Mouse (Mus musculus): ENCODE measurements around the gene Col11a2. TPM values are rescaled to one million over a fixed set of nuclear protein-coding genes. Genes with fewer than 3 reads are reported as not detected.

Gene Col11a2
- polyA plus RNA-seq (2017; shearing (Covaris generic)), result 1 to 10 TPM in 1 of 2 experiments, under 1 TPM in 1; 0.86 to 1.7 TPM

GRCm38 (mm10) chr17:34038878-34039561, at the start of gene Col11a2:
TSS of gene Col11a2 (plus strand) at chr17:34039437.

GRCm38 (mm10) chr17:34000150-34000537, 39.1 kb upstream of the Col11a2 start, which contains the start of gene H2-K1:
TSS of gene H2-K1 (minus strand) at chr17:34000347.

GRCm38 (mm10) chr17:34024317-34024821, 14.9 kb upstream of the Col11a2 start, which contains the start of gene Ring1:
TSS of gene Ring1 (minus strand) at chr17:34024680.

GRCm38 (mm10) chr17:34027656-34028223, 11.5 kb upstream of the Col11a2 start, which contains the start of gene H2-Ke6:
TSS of gene H2-Ke6 (minus strand) at chr17:34028060.

GRCm38 (mm10) chr17:34031465-34032173, 7.6 kb upstream of the Col11a2 start, which contains the start of the genes Slc39a7 and Rxrb:
TSS of gene Slc39a7 (minus strand) at chr17:34031682.
TSS of gene Rxrb (plus strand) at chr17:34031812.

GRCm38 (mm10) chr17:34092197-34092875, 53.1 kb downstream of the Col11a2 start, which contains the start of gene H2-Oa:
TSS of gene H2-Oa (plus strand) at chr17:34092340.

Other genes with a start within 250 kb of the Col11a2 start
- 1 to 10 TPM; 5.5 to 8.4 TPM for gene Kank3, start 228.9 kb upstream of the Col11a2 start, polyA plus RNA-seq (2017; shearing (Covaris generic))
- gene Rps28, start 214.9 kb upstream of the Col11a2 start, polyA plus RNA-seq (2017; shearing (Covaris generic)), result 1,000 to 10,000 TPM in 1 of 2 experiments, 100 to 1,000 TPM in 1; 711 to 1,323 TPM
- 100 to 1,000 TPM; 336 to 377 TPM for gene Ndufa7, start 214.9 kb upstream of the Col11a2 start, polyA plus RNA-seq (2017; shearing (Covaris generic))
- 10 to 100 TPM; 10.3 to 32.6 TPM for gene Cd320, start 196.3 kb upstream of the Col11a2 start, polyA plus RNA-seq (2017; shearing (Covaris generic))
- gene Gm7029, start 165.6 kb upstream of the Col11a2 start, polyA plus RNA-seq (2017; shearing (Covaris generic)), result not detected
- 10 to 100 TPM in 1 of 2 experiments, 1 to 10 TPM in 1; 5.4 to 10.0 TPM for gene Kifc1, start 148.8 kb upstream of the Col11a2 start, polyA plus RNA-seq (2017; shearing (Covaris generic))
- gene Platr17, start 134.3 kb upstream of the Col11a2 start, polyA plus RNA-seq (2017; shearing (Covaris generic)), result 1 to 10 TPM; 3.2 to 8.3 TPM
- gene Daxx, start 130.0 kb upstream of the Col11a2 start, polyA plus RNA-seq (2017; shearing (Covaris generic)), result 100 to 1,000 TPM; 126 to 129 TPM
- 100 to 1,000 TPM; 650 to 721 TPM for gene Tapbp, start 123.5 kb upstream of the Col11a2 start, polyA plus RNA-seq (2017; shearing (Covaris generic))
- gene Zbtb22, start 123.5 kb upstream of the Col11a2 start, polyA plus RNA-seq (2017; shearing (Covaris generic)), result 10 to 100 TPM; 18.2 to 18.6 TPM
- gene Rgl2, start 109.9 kb upstream of the Col11a2 start, polyA plus RNA-seq (2017; shearing (Covaris generic)), result 100 to 1,000 TPM; 109 to 112 TPM
- gene Pfdn6, start 99.1 kb upstream of the Col11a2 start, polyA plus RNA-seq (2017; shearing (Covaris generic)), result 100 to 1,000 TPM; 145 to 156 TPM
- 10 to 100 TPM; 46.5 to 72.2 TPM for gene Wdr46, start 98.8 kb upstream of the Col11a2 start, polyA plus RNA-seq (2017; shearing (Covaris generic))
- gene B3galt4, start 87.9 kb upstream of the Col11a2 start, polyA plus RNA-seq (2017; shearing (Covaris generic)), result 10 to 100 TPM; 37.5 to 47.5 TPM
- 10 to 100 TPM; 61.1 to 66.8 TPM for gene Vps52, start 83.6 kb upstream of the Col11a2 start, polyA plus RNA-seq (2017; shearing (Covaris generic))
- gene Rps18, start 83.4 kb upstream of the Col11a2 start, polyA plus RNA-seq (2017; shearing (Covaris generic)), result 1,000 to 10,000 TPM; 1,636 to 3,186 TPM
- gene H2-K1, start 39.1 kb upstream of the Col11a2 start, polyA plus RNA-seq (2017; shearing (Covaris generic)), result over 10,000 TPM; 11,900 to 12,872 TPM
- gene Ring1, start 14.8 kb upstream of the Col11a2 start, polyA plus RNA-seq (2017; shearing (Covaris generic)), result 10 to 100 TPM; 27.7 to 36.2 TPM
- gene H2-Ke6, start 11.4 kb upstream of the Col11a2 start, polyA plus RNA-seq (2017; shearing (Covaris generic)), result 100 to 1,000 TPM; 183 to 346 TPM
- gene Slc39a7, start 7.8 kb upstream of the Col11a2 start, polyA plus RNA-seq (2017; shearing (Covaris generic)), result 10 to 100 TPM; 80.0 to 90.9 TPM
- 10 to 100 TPM; 43.3 to 60.3 TPM for gene Rxrb, start 7.6 kb upstream of the Col11a2 start, polyA plus RNA-seq (2017; shearing (Covaris generic))
- 10 to 100 TPM; 19.9 to 60.5 TPM for gene H2-Oa, start 52.9 kb downstream of the Col11a2 start, polyA plus RNA-seq (2017; shearing (Covaris generic))
- 100 to 1,000 TPM; 113 to 424 TPM for gene H2-DMa, start 80.1 kb downstream of the Col11a2 start, polyA plus RNA-seq (2017; shearing (Covaris generic))
- 100 to 1,000 TPM; 158 to 192 TPM for gene Brd2, start 83.2 kb downstream of the Col11a2 start, polyA plus RNA-seq (2017; shearing (Covaris generic))
- 10 to 100 TPM in 1 of 2 experiments, 1 to 10 TPM in 1; 6.4 to 25.9 TPM for gene H2-DMb2, start 103.9 kb downstream of the Col11a2 start, polyA plus RNA-seq (2017; shearing (Covaris generic))
- gene H2-DMb1, start 113.6 kb downstream of the Col11a2 start, polyA plus RNA-seq (2017; shearing (Covaris generic)), result 10 to 100 TPM in 1 of 2 experiments, 1 to 10 TPM in 1; 3.4 to 17.2 TPM
- 100 to 1,000 TPM; 385 to 581 TPM for gene Tap1, start 148.1 kb downstream of the Col11a2 start, polyA plus RNA-seq (2017; shearing (Covaris generic))
- 100 to 1,000 TPM; 596 to 730 TPM for gene Psmb9, start 148.3 kb downstream of the Col11a2 start, polyA plus RNA-seq (2017; shearing (Covaris generic))
- 1,000 to 10,000 TPM; 1,449 to 1,599 TPM for gene Psmb8, start 158.3 kb downstream of the Col11a2 start, polyA plus RNA-seq (2017; shearing (Covaris generic))
- gene Tap2, start 164.1 kb downstream of the Col11a2 start, polyA plus RNA-seq (2017; shearing (Covaris generic)), result 100 to 1,000 TPM; 207 to 347 TPM
- 10 to 100 TPM; 22.8 to 55.0 TPM for gene H2-Ob, start 199.5 kb downstream of the Col11a2 start, polyA plus RNA-seq (2017; shearing (Covaris generic))
- 10 to 100 TPM; 40.5 to 91.7 TPM for gene H2-Ab1, start 218.3 kb downstream of the Col11a2 start, polyA plus RNA-seq (2017; shearing (Covaris generic))
- gene H2-Aa, start 248.4 kb downstream of the Col11a2 start, polyA plus RNA-seq (2017; shearing (Covaris generic)), result 10 to 100 TPM; 26.9 to 81.9 TPM